Mouse (Mus musculus) E14TG2a.4 (cell line): ENCODE measurements around the gene Ociad1.

Experiments used
- CTCF ChIP-seq: conservative IDR thresholded peaks from 2 replicates; pipeline ENCODE4 v1.5.1; 2014; ENCODE audit warnings: low read length
- NANOG ChIP-seq: IDR thresholded peaks from 2 replicates; pipeline ENCODE4 v1.6.1; 2014; ENCODE audit warnings: borderline replicate concordance, low read length, mixed read lengths

- no peak for TF ChIP-seq CTCF
- TF ChIP-seq NANOG, result no peak
Observed at GRCm38 (mm10) chr5:73310401-73310800, 17.8 kb downstream of the Ociad1 start.
